Mouse (Mus musculus): ENCODE results near the gene Lztr1.
"Not testable (repeated sequence)": the region's sequence is repeated elsewhere in the genome, so short reads cannot be mapped to it uniquely, and the experiment has no call there.

The Lztr1 gene

GRCm38 (mm10) chr16:17507018-17507552, 1.4 kb upstream of the Lztr1 start:
- DNase-seq (ENCODE audit: low spot score) = no peak

- DNase-seq (ENCODE audit: low spot score) = not testable (repeated sequence)
These were observed 457 bp upstream of the Lztr1 start for GRCm38 (mm10) chr16:17508031-17508430.

GRCm38 (mm10) chr16:17509240-17509597, 731 bp downstream of the Lztr1 start:
- no peak for DNase-seq (ENCODE audit: low spot score)

GRCm38 (mm10) chr16:17510143-17510542, 1.7 kb downstream of the Lztr1 start:
- DNase-seq (ENCODE audit: low spot score) = no peak

GRCm38 (mm10) chr16:17510686-17511085, 2.2 kb downstream of the Lztr1 start:
- no peak for DNase-seq (ENCODE audit: low spot score)

- no peak for DNase-seq (ENCODE audit: low spot score)
These were observed 2.9 kb downstream of the Lztr1 start for GRCm38 (mm10) chr16:17511431-17511830.

- no peak for DNase-seq (ENCODE audit: low spot score)
These were observed 10.4 kb downstream of the Lztr1 start for GRCm38 (mm10) chr16:17518910-17519309.

- no peak for DNase-seq (ENCODE audit: low spot score)
These were observed 15.7 kb downstream of the Lztr1 start for GRCm38 (mm10) chr16:17524156-17524555.

- DNase-seq (ENCODE audit: low spot score) = no peak
These were observed 17.0 kb downstream of the Lztr1 start for GRCm38 (mm10) chr16:17525524-17525923.

GRCm38 (mm10) chr16:17526223-17526622, 17.7 kb downstream of the Lztr1 start:
- DNase-seq (ENCODE audit: low spot score) = no peak

GRCm38 (mm10) chr16:17527606-17528005, 19.1 kb downstream of the Lztr1 start:
- DNase-seq (ENCODE audit: low spot score) = no peak

GRCm38 (mm10) chr16:17528276-17528675, 19.8 kb downstream of the Lztr1 start:
- no peak for DNase-seq (ENCODE audit: low spot score)

- no peak for DNase-seq (ENCODE audit: low spot score)
These were observed 21.6 kb downstream of the Lztr1 start for GRCm38 (mm10) chr16:17529981-17530586.

GRCm38 (mm10) chr16:17530640-17531288, 22.3 kb downstream of the Lztr1 start, which contains the start of gene Thap7:
Gene Thap7 (minus strand): TSS chr16:17531136.
- peak; percentile 87 for DNase-seq (ENCODE audit: low spot score)

GRCm38 (mm10) chr16:17532271-17532670, 23.8 kb downstream of the Lztr1 start:
- no peak for DNase-seq (ENCODE audit: low spot score)

GRCm38 (mm10) chr16:17532676-17533329, 24.3 kb downstream of the Lztr1 start:
- DNase-seq (ENCODE audit: low spot score) = no peak

- no peak for DNase-seq (ENCODE audit: low spot score)
These were observed 28.1 kb downstream of the Lztr1 start for GRCm38 (mm10) chr16:17536584-17536983.

- no peak for DNase-seq (ENCODE audit: low spot score)
These were observed 34.1 kb downstream of the Lztr1 start for GRCm38 (mm10) chr16:17542632-17543031.

- no peak for DNase-seq (ENCODE audit: low spot score)
These were observed 44.3 kb downstream of the Lztr1 start for GRCm38 (mm10) chr16:17552837-17553236.

GRCm38 (mm10) chr16:17553910-17554685, 45.6 kb downstream of the Lztr1 start:
- no peak for DNase-seq (ENCODE audit: low spot score)

- not testable (repeated sequence) for DNase-seq (ENCODE audit: low spot score)
These were observed 46.2 kb downstream of the Lztr1 start for GRCm38 (mm10) chr16:17554702-17555101.

- DNase-seq (ENCODE audit: low spot score) = no peak
These were observed 47.7 kb downstream of the Lztr1 start for GRCm38 (mm10) chr16:17556180-17556579.

All from layer of hippocampus, adult 9-10 months (tissue).